Mouse (Mus musculus): ENCODE measurements at regions not wholly inside any gene's neighbourhood (a gene's known extent, or its start where the extent isn't known, plus 50 kb on each side); places are given as distances from the start of the nearest gene placed in this dataset.
A peak's percentile ranks its signal among the peaks of the same experiment; 100 is the strongest.

DNA sequence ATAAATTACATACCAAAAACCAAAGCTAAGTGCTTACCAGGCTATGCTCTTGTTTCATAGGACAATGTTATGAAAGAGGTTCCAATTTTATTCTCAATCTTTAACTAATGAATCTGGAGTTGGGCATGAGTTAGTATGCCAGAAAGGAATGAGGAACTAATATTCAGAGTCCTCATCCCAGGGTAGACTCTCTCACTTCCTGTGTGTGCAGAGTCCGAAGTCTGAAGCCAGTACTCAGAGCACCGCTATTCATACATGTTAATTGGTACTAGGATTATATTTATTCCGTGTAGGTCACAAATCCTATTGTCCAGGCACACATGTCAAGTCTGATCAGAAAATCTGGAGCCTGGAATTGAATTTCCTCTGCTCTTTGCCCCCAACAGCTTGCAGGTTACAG, 2858.7 kb upstream of the 5930422O12Rik start:
- Histone ChIP-seq H3K4me3 (ENCODE audit: low read length) (no peak overlapping the region), H3K27ac (no peak overlapping the region), H3K36me3 (ENCODE audit: insufficient read depth, low read length) (no peaks in the 10 kb centered on the region), H3K27me3 (ENCODE audit: insufficient read depth, low read length) (no peaks in the 10 kb centered on the region), H3K4me1 (ENCODE audit: insufficient read depth, low read length) (no peaks in the 10 kb centered on the region), H3K9ac (replicated peaks; ENCODE audit: low read length) (no peak overlapping the region), H3K4me2 (ENCODE audit: low read depth, low read length) (no peak overlapping the region), H3K9me3 (ENCODE audit: low read length) (no peaks in the 10 kb centered on the region)
- TF ChIP-seq CTCF (IDR thresholded peaks at IDR 0.05; ENCODE audit: low read depth), result no peak
- WGBS, result 72% methylated on average over 3 of the region's 3 CpGs
- ATAC-seq (no peak), DNase-seq (ENCODE audit: low spot score) (no peak)

DNA sequence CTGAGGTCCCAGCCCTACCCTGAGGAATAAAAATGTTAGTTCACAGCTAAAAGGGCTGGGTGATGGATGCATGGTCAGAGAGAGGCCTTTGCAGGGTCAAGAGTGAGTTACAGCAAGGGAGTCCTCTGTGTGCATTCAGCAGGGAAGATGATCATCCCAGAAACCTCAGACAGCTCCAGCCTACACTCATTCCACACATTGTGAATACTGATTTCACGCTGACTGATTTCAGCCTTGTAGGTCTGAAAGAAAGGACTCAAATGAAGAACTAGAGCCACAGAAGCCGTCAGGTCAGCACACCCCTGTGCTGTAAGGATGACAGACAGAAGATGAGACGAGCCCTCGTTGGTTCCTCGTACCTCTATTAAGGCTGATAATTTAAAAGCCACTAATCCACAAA, 2858.0 kb upstream of the 5930422O12Rik start:
- H3K9ac ChIP-seq (replicated peaks; ENCODE audit: low read length), result no peak overlapping the region
- H3K36me3 ChIP-seq (ENCODE audit: insufficient read depth, low read length), result no peaks in the 10 kb centered on the region
- no peaks in the 10 kb centered on the region for H3K9me3 ChIP-seq (ENCODE audit: low read length)
- H3K27ac ChIP-seq, result no peak overlapping the region
- no peaks in the 10 kb centered on the region for H3K27me3 ChIP-seq (ENCODE audit: insufficient read depth, low read length)
- 33% methylated on average over 5 of the region's 5 CpGs for WGBS
- H3K4me2 ChIP-seq (ENCODE audit: low read depth, low read length), result no peak overlapping the region
- H3K4me1 ChIP-seq (ENCODE audit: insufficient read depth, low read length), result no peaks in the 10 kb centered on the region
- ATAC-seq (no peak), DNase-seq (ENCODE audit: low spot score) (no peak)
- no peak overlapping the region for H3K4me3 ChIP-seq (ENCODE audit: low read length)
- no peak for TF ChIP-seq CTCF (IDR thresholded peaks at IDR 0.05; ENCODE audit: low read depth)

DNA sequence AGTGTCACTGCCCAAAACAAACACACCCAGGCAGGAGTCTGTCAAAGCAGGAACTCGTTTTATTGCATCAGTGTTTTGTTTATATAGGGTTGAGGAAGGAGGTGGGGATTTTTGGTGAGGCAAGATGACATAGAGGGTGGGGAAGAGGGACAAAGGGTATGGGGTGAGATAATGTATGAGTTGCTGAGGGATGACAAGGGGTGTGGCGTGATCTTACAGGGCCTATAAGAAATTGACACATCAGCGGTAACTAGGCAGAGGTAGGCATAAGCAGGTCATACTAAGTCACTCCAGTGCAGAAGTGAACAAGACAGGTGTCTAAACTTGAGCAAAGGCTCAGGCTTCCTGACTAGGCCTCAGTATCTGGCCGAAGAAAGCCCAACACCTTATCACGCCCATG, 2841.0 kb upstream of the 5930422O12Rik start:
- TF ChIP-seq CTCF (IDR thresholded peaks at IDR 0.05; ENCODE audit: low read depth), result no peak
- no peak for ATAC-seq
- H3K4me1 ChIP-seq (ENCODE audit: insufficient read depth, low read length), result no peaks in the 10 kb centered on the region
- no peak for DNase-seq (ENCODE audit: low spot score)
- H3K4me3 ChIP-seq (ENCODE audit: low read length), result no peak overlapping the region
- H3K4me2 ChIP-seq (ENCODE audit: low read depth, low read length), result no peak overlapping the region
- 85% methylated on average over 5 of the region's 5 CpGs for WGBS
- no peaks in the 10 kb centered on the region for H3K9me3 ChIP-seq (ENCODE audit: low read length)
- no peaks in the 10 kb centered on the region for H3K27me3 ChIP-seq (ENCODE audit: insufficient read depth, low read length)
- H3K27ac ChIP-seq, result no peak overlapping the region
- no peaks in the 10 kb centered on the region for H3K36me3 ChIP-seq (ENCODE audit: insufficient read depth, low read length)
- H3K9ac ChIP-seq (replicated peaks; ENCODE audit: low read length), result no peak overlapping the region

DNA sequence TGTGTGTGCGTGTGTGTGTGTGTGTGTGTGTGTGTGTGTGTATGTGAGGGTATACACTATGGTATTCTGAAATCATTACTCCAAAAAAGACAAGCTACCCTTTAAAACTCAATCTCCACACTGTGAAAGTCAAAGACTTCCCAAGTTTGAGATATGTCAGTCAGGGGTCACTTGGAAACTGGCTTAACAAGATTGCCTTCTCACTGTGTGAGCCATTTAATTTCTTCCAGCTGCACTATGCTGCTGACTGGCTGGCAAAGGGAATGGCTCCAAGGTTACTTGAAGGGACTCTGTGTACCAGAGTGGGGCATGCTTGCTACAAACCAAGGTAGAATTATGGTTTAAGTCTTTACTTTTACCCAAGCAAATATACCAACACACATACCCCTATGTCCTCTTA, 2826.1 kb upstream of the 5930422O12Rik start:
- DNase-seq (ENCODE audit: low spot score) (no peak), ATAC-seq (no peak)
- no CpG with 5 or more reads among the region's 1 CpGs for WGBS
- Histone ChIP-seq H3K9ac (replicated peaks; ENCODE audit: low read length) (no peak overlapping the region), H3K9me3 (ENCODE audit: low read length) (no peaks in the 10 kb centered on the region), H3K4me1 (ENCODE audit: insufficient read depth, low read length) (no peaks in the 10 kb centered on the region), H3K27me3 (ENCODE audit: insufficient read depth, low read length) (no peaks in the 10 kb centered on the region), H3K4me2 (ENCODE audit: low read depth, low read length) (no peak overlapping the region), H3K27ac (no peak overlapping the region), H3K4me3 (ENCODE audit: low read length) (no peak overlapping the region), H3K36me3 (ENCODE audit: insufficient read depth, low read length) (no peaks in the 10 kb centered on the region)
- no peak for TF ChIP-seq CTCF (IDR thresholded peaks at IDR 0.05; ENCODE audit: low read depth)

DNA sequence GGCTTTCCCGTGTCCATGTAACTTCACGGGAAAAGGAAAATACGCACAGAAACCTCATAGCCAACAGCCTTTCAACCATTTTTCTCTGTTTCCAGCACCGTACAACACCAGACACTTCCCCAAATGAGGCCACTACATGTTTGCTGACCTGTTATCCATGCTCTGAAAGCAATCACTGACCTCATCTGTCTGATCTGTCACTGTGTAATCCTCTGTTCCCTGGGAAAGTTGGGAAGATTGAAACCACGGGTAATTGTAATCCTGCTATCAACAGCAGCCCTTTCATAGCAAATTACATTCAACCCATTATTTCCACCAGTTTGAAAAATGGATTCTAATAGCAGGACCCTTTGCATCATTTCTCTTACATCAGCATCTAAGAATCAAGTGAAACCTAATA, 2798.2 kb upstream of the 5930422O12Rik start:
- no peaks in the 10 kb centered on the region for H3K9me3 ChIP-seq (ENCODE audit: low read length)
- no peak overlapping the region for H3K27ac ChIP-seq
- no peak overlapping the region for H3K4me3 ChIP-seq (ENCODE audit: low read length)
- TF ChIP-seq CTCF (IDR thresholded peaks at IDR 0.05; ENCODE audit: low read depth), result no peak
- 44% methylated on average over 5 of the region's 5 CpGs for WGBS
- no peaks in the 10 kb centered on the region for H3K4me1 ChIP-seq (ENCODE audit: insufficient read depth, low read length)
- H3K4me2 ChIP-seq (ENCODE audit: low read depth, low read length), result no peak overlapping the region
- no peak for DNase-seq (ENCODE audit: low spot score)
- no peaks in the 10 kb centered on the region for H3K27me3 ChIP-seq (ENCODE audit: insufficient read depth, low read length)
- H3K9ac ChIP-seq (replicated peaks; ENCODE audit: low read length), result no peak overlapping the region
- ATAC-seq, result no peak
- H3K36me3 ChIP-seq (ENCODE audit: insufficient read depth, low read length), result no peaks in the 10 kb centered on the region

DNA sequence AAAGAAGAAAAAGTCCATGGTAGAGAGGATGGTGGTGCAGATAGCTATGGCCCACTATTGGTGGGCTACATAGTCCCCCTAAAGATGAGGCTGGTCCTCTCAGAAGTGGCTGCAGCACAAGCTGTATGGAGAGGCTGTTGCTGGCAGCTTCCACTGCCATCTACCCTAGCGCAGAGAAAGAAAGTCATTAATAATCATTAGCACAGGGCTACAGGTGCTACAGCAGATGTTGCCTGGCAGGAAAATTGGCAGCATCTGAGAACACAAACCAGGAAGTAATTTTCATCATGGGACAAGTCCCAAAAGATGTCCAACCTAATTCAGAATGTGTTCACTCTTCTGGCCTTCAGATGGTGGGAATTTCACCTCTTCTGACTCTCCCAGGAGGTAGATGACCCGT, 2791.7 kb upstream of the 5930422O12Rik start:
- ATAC-seq (peak; percentile 62; the same call in 1 of the 2 replicates), DNase-seq (ENCODE audit: low spot score) (peak; percentile 62)
- no peaks in the 10 kb centered on the region for H3K4me1 ChIP-seq (ENCODE audit: insufficient read depth, low read length)
- H3K36me3 ChIP-seq (ENCODE audit: insufficient read depth, low read length), result no peaks in the 10 kb centered on the region
- no peak overlapping the region for H3K4me3 ChIP-seq (ENCODE audit: low read length)
- no peak overlapping the region for H3K27ac ChIP-seq
- 62% methylated on average over 2 of the region's 2 CpGs for WGBS
- no peaks in the 10 kb centered on the region for H3K9me3 ChIP-seq (ENCODE audit: low read length)
- H3K27me3 ChIP-seq (ENCODE audit: insufficient read depth, low read length), result no peaks in the 10 kb centered on the region
- TF ChIP-seq CTCF (IDR thresholded peaks at IDR 0.05; ENCODE audit: low read depth), result no peak
- no peak overlapping the region for H3K9ac ChIP-seq (replicated peaks; ENCODE audit: low read length)
- H3K4me2 ChIP-seq (ENCODE audit: low read depth, low read length), result no peak overlapping the region

DNA sequence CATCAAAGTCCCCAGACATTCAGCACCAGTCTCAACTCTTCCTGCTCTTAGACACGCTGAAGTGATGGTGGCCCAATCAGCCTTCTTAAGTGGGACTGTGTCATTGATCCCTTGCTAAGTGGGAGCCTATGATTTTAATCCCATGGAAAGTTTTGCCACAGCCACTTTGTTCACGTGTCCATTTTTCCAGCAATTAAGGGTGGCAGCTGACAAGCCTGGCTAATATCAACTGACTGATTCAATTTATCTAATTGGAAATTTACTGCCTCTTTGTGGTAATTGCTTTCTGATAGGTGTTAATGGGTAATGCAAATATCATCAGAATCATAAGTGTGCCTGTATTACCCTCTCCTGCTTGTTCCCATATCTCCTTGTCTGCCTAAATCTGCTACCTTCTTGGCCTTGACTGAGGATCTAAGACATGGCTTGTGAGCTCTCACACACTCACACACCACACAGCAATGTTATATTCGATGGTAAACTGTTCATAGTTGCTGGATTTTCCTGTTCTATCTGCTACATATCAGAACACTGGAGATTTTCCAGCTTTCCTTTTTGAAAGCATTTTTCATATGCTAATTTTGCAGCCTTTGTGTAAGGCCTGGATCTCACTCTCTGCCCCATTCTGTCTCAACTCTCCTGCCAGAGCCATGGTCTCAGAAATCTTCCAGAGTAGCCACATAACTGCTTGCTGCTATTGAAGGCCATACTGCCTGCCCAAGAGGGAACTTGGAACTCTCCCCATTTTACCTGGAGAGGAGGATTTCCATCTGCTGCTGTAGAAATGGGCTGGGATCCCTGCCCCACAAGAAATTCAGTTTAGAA, 2785.4 kb upstream of the 5930422O12Rik start:
- no peak for TF ChIP-seq CTCF (IDR thresholded peaks at IDR 0.05; ENCODE audit: low read depth)
- H3K27ac ChIP-seq, result no peak overlapping the region
- no peaks in the 10 kb centered on the region for H3K36me3 ChIP-seq (ENCODE audit: insufficient read depth, low read length)
- no peaks in the 10 kb centered on the region for H3K4me1 ChIP-seq (ENCODE audit: insufficient read depth, low read length)
- 47% methylated on average over 3 of the region's 3 CpGs for WGBS
- H3K9me3 ChIP-seq (ENCODE audit: low read length), result no peaks in the 10 kb centered on the region
- no peak for ATAC-seq
- no peak overlapping the region for H3K4me2 ChIP-seq (ENCODE audit: low read depth, low read length)
- DNase-seq (ENCODE audit: low spot score), result peak; percentile 20
- H3K4me3 ChIP-seq (ENCODE audit: low read length), result no peak overlapping the region
- no peak overlapping the region for H3K9ac ChIP-seq (replicated peaks; ENCODE audit: low read length)
- no peaks in the 10 kb centered on the region for H3K27me3 ChIP-seq (ENCODE audit: insufficient read depth, low read length)

Measured in hindbrain, postnatal 0 days (tissue).